Mouse (Mus musculus): ENCODE data around the gene Dip2b.

The Dip2b gene

DNA sequence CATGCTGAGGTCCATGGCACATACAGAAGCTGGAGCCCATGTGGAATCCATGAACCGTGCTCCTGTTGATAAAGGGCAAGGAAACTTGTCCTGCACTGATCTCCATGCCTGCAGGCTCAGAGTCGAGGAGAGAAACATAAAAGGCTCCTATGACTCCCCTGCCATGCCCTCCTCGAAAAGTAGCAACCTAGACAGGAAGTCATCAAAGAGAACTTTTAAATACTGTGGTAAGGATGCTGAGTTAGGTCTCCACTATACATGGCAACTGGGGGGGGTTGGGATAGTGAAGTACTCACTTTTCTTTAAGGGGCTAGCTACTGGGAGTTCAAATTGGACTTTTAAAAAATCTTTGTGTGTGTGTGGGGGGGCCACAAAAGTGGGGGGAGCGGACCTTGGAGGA is 102.0 kb downstream of the Dip2b start:
- no peak for DNase-seq

DNA sequence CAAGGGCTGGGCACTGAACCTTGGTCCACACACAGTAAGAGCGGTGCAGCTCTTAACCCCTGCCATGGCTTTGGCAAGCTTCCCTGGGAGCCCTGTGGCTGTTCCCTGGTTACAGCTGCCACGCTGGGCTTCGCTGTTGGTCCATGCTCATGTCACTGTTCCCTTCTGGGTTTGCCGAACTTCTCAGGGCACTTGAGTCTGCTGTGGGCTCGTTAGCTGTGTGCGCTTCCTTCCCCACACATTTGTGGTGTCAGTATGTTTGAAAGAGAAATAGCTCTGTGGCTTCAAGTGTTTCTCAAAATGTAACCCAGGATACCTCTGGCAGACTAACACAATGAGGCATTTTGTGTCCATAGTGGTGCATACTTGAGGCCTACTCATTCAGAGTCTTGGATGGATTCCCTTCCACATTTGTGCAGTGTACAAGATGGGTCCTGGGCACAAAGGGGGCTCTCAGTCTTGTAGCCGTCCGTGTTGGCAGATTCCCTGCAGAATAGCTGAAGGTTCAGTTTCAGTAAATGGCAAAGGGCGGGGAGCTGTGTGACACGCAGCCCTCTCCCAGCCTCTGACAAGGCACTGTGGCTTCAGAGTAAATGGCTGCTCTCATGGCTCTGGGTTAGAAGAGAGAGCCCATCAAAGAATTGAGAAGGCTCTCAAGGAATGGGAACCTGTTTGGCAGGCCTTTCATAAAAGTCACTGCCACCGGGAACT is 104.8 kb downstream of the Dip2b start:
- DNase-seq, result no peak

- DNase-seq, result no peak
Measured at GRCm38 (mm10) chr15:100144854-100145824, 106.7 kb downstream of the Dip2b start.

DNA sequence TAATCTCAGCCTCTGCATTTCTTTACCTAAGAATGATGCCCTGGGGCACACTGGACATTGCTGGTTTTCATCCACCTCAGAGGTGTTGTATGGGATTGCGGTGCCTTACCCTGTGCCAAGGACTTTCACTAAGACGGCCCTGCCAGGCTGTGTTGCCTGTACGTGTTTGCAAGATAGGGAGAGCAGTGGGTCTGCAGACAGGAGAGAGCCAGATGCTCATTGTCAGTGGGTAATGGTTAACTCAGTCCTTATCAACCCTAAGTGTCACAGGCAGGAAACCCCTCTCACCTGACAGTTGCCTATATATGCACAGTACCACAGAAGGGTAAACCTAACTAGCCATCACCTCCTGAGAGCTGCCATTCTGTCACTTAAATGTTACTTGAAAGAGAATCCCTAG is 107.5 kb downstream of the Dip2b start:
- no peak for DNase-seq

GRCm38 (mm10) chr15:100150593-100150992 is 112.1 kb downstream of the Dip2b start:
- DNase-seq, result no peak

DNA sequence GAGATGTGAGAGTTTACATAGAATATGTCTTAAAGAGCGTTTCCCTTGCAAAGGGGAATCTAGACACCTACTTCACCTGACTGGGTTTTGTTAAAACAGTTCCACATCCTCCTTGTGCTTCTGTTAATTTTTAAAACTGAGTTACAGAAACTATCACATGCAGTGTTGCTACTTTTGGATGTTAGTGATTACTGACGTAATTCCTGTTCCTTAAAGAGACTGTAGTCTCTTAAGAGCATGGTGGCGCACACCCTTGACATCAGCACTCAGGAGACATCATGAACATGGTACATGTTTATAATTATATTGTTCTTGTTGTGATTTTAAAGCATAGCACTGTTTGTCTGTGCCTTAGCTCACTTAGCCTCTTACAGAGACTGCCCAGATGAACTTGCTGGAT is 113.9 kb downstream of the Dip2b start:
- DNase-seq, result no peak

DNA sequence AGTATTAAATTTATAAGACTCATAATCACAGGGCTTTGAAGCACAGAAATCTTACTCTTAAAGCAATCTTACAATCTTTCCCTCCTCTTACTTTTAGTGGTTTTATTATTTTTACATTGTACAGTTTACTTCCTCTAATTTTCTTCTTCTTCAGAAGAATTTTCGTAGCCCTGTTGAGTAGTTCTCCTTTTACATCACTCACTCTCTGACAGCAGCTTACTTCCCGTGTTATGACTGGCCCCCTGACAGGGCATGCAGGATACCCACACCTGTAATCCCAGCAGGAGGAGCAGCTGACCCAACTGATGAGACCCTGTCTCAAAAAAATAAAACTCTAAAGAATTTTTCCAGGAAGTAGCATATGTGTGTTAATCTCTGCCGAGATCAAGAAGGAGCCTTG is 114.6 kb downstream of the Dip2b start:
- no peak for DNase-seq

GRCm38 (mm10) chr15:100156095-100156707 is 117.7 kb downstream of the Dip2b start:
- DNase-seq, result no peak

DNA sequence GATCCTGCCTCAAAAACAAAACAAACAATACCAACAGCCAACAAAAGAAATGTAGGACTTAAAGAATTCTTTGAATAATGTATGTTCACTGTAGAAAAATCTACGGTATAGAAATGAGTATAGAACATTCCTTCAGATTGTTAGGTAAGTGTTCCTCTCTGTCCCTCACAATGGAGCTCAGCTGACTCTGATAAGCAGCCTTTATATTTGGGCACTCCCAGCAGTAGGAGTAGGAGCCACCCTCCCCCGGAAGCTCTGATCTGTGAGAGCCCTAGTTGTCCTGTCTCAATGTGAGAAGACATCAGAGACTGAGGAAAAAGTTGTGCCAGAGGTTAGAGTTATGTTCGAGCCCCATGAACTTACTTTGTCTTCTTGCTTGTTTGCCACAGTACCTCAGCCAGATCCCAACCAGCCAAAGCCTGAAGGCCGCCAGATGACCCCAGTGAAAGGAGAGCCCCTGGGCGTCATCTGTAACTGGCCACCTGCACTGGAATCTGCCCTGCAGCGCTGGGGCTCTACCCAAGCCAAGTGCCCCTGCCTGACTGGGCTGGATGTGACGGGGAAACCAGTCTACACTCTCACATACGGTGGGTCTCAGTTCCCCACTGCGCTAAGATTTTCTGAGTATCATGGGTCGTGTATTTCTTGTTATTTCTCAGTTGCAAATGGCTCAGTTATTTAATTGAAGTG is 118.5 kb downstream of the Dip2b start:
- no peak for DNase-seq

DNA sequence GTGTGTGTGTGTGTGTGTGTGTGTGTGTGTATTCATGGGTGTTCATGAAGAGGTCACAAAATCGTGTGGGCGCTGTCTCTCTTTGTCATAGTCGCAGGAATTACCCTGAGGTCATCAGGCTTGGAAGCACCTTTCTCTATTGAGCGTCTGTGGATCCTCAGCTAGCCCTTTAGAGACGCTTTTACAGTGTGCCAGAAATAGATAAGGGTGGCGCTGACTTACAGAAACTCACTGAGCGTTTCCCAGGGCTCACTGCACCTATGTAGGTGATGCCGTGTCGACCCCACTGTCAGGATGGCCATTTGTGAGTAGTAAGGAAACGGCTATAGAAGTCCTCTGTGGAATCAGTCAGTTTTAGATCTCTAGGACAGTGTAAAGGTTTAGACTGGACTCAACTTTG is 120.5 kb downstream of the Dip2b start:
- DNase-seq, result no peak

- peak; percentile 75 for DNase-seq
Measured at GRCm38 (mm10) chr15:100161747-100162280, 123.3 kb downstream of the Dip2b start.

DNA sequence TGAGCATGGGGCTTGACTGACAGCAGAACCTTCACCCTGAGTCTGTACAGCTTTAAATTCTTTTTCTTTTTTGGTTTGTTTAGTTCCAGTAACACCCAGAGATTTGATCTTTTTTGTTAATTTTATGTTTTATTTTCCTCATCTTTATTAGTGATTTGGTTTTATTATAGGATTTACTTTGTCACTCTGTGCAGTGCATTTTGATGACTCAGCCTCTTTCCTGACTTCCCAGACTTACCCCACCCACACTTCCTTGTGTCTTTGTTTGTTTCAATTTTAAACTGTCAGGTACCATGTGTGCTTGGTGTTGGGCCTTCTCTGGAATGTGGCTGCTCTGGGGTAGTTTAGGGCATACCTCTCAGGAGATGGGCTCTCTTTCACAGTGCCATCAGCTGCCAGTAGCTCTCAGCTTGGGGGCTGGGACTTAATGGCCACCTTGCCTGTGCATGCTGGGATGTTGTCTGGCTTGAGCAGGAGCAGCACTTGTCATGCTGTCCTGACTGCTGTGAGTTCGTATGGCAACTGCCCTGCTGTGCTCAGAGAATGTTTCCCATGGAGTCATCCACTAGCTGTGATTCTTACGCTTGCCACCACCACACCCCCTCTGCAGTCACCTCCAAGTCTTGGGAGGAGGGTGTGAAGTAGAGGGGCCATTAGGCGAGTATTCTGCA is 125.1 kb downstream of the Dip2b start:
- no peak for DNase-seq

DNA sequence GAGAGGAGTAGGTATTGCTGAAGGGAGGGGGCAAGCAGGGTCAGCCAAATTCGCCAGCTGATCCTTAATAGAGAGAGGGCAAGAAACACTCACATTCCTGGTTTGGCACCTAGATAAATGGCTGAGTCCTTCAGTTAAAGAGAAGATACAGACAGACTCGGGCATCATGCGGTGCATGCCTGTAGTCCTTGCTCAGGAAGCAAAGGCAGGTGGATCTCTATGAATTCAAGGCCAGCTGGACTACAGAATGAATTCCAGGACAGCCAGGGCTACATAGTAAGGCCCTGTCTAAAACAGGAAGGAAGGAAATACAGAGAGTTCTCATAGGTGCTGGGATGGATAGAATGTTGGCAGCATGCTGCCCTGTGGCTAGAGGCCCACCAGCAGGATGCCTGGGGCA is 128.0 kb downstream of the Dip2b start:
- peak; percentile 72 for DNase-seq

- no peak for DNase-seq
Measured at GRCm38 (mm10) chr15:100167791-100168190, 129.3 kb downstream of the Dip2b start.

DNA sequence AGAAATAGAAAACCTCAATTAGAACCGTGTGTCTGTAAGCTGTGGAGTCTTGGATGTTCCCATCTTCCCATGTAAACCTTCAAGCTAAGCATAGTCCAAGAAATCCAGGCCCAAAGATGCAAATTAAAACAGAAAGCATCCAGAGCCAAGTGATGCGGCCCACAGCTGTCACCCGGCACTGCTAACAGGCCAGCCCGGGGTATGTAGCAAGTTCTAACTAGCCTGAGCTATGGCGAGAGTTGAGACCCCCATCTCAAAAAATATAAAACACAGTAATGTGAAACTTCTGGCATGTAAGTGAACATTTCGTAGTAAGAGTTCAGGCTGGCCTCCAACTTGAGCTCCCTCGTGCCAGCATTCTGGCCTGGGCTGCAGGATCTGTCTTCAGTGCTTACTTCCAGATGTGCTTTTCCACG is 129.7 kb downstream of the Dip2b start:
- no peak for DNase-seq

GRCm38 (mm10) chr15:100175176-100175575 is 136.7 kb downstream of the Dip2b start:
- no peak for DNase-seq

DNA sequence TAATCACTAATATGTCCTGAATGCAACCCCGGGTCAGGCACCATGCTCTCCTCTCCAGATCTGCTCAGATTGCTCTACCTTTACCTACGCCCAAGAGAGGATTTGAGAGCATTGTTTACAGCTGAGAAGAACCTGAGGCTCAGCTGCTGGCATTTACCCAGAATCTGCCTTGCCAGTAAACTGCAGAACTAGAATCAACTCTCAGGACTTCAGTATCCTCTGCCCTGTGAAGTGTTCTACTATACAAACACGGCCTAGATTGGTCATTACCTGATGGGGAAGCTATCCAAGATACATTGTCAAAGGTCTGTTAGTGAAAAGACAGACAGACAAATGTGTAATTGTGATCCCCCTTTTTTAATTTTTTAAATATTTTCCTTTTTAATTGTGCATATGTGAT is 138.7 kb downstream of the Dip2b start:
- DNase-seq, result no peak

DNA sequence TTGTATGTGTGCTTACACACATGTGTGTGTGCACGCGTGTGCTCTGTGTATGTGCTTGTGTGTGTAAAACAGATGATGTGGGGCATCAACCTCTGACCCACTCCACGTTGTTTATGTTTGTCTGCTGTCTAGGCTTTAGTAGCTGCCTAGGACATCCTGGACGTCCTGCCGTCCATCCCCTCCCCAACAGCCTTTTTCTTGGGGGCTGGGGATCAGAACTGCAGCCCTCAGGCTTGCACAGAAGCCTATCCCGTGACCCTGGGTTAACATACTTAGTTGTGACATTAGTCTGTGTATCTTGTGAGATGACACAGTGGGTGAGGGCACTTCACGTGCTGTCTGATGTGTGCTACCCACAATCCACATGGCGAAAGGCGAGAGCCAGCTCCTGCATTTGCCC is 139.1 kb downstream of the Dip2b start:
- DNase-seq, result no peak

DNA sequence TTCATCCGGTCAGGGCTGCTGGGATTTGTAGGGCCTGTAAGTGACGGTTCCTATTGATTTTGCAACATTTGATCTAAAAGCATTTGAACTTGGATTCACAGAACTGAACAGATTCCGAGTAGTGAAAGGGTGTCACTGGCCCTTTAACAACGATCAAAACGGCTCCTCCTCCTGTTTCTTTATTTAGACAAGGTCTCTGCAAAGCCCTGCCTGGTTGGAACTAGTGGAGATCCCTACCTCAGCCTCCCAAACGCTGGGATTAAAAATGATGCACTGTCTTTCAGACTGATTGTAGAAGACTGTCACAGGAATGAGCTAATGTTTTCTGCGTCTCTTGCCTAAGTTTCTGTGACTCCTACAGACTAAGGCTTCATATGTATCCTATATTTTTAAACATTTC is 140.0 kb downstream of the Dip2b start:
- no peak for DNase-seq

GRCm38 (mm10) chr15:100179685-100180084 is 141.2 kb downstream of the Dip2b start:
- no peak for DNase-seq

DNA sequence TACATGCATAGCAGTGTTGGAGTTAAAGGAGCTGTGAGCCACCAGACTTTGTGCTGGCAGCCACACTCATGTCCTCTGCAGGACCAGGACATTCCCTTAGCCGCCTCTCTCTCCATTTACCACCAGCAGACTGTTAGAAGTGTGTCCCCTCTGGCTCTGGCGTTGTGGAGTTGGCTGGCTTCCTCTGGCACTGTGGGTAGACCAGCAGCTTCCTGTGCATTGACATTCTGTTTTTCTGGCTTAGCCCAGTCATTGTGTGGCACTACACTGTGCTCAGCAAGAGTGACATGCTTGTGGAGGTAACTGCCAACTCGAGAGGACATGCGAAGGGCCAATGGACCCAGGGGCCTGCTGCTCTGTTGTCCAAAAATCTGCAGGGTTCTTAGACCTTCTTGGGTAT is 141.8 kb downstream of the Dip2b start:
- DNase-seq, result peak; percentile 92

GRCm38 (mm10) chr15:100181841-100182240 is 143.4 kb downstream of the Dip2b start:
- no peak for DNase-seq

Measured in cerebellum, adult 11-12 months (tissue).